Mouse (Mus musculus) brain, adult 2 months (tissue): Measurements from ENCODE around the gene Ilkap.

Source experiments
- DNase-seq: peaks from one replicate; pipeline ENCODE4 v3.0.0; 2011; ENCODE audit warnings: low read depth, low spot score

Ilkap gene

DNA sequence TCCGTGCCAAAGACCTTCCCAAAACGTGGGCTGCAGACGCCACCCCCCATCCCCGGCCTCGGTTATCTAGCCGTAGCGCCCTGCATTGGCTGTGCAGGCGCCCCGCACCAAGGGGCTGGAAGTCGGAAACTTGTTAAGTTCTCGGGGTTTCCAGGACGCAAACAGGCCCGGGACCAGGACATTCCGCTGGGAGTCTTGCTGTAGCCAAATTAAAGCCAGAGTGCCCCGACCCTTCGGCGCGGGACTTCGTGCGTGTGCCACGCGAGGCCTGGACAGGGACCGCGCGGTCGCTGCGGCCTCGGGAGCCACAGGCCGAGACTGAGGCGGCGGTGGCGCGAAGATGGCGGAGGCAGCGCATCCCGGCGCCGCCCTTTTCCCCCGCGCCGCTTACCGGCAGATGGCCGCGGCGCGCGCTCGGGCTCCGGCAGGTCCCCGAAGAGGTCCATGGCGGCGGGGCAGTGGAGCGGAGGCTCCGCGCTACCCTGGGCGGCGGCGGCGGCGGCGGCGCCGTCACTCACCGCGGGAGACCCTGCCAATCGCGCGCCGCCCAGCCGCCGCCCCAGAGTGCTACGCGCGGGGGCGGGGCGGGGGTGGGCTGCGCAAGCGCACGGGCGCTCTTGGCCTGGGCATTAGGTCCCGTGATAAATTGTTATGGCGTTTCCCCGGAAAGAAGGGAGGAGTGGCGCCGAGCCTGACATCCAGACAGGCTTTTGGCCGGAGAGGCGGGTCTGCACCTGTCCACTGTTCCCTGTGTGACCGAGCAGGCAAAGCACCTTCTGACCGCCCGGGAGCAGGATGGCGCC is at the start of gene Ilkap:
TSS of gene Ilkap (minus strand) at position 556 of the 803 bp plus-strand sequence.
- peak; percentile 94 for DNase-seq

DNA sequence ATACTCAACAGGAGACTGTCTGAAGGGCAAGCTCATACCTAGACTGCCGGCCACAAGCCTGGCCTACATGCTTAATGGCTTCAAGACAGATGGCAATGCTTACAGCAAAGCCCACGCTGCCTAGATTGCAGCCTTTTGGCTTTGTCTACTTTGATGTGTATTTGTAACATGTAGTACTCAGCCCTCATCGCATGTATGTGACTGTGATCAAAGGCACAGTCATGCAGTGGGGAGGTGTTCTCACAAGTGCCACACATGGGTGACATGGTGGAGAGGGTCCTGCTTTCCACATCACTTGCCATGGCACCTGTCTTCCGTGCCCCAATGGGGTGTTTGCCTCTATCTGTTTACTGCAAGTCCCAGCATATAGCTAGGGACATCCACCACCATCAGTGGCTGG is 47.9 kb upstream of the Ilkap start:
- DNase-seq = no peak

DNA sequence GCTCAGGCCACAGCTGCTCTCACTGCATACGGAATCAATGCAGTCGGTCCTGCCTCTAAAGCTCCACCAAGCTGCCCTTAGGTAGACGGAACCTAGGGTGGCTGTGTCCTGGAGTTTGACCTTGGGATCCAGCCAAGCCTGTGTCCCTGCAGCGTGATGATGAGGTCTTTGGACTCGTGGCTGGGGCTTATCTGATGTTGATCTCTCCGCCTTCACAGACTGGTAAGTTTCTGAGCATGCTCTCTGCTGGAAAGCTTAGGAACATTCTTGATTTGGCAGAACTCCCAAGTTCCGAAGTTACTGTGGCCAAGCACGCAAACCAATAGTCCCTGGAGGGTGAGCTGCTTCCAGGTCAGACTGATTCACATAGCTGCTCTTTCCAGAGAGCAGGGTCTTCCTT is 47.4 kb upstream of the Ilkap start:
- peak; percentile 63 for DNase-seq

DNA sequence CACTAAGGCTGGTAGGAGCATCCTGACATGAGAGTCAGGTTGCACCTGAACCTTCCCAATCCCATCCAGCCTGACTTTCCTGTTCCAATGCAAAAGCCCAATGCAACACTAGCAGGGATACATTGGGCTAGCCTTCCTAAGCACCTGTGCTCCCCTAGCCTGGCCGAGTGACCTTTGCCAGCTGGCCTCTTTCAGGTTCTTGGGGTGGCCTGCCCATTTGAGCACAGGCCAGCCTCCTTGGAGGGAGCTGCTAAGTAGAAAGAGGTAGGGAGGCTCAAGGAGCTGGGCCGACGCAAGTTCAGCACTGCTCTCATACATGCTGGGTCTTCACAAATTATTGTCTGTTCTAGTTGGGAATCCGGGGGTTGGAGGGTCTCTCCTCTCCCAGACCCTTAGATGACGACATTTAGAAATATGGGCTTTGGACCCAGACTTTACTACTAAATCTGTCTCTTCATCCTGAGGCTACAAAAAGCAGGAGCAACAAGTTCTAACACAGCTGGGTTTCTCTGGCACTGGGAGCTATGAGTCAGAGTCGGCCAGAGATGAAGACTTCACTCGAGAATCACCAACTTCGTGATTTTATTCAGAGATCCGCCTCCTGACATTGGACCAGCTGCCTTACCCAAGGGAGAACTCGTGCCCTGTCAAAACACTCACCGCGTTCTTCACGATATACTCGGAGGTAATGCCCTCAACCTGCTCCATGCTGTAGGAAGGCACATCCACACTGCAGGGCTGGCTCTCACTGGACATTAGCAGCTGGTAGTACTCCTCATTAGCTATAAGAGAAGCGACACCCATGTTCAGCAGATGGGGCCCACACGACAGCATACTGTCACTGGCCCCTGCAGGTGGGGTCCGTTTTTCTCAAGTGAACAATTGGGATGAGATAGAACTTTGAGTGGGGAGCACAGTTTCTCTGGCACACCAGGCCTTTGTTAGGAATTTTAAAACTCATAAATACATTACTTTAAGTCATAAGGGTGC is 46.5 kb upstream of the Ilkap start:
- DNase-seq = peak; percentile 82

DNA sequence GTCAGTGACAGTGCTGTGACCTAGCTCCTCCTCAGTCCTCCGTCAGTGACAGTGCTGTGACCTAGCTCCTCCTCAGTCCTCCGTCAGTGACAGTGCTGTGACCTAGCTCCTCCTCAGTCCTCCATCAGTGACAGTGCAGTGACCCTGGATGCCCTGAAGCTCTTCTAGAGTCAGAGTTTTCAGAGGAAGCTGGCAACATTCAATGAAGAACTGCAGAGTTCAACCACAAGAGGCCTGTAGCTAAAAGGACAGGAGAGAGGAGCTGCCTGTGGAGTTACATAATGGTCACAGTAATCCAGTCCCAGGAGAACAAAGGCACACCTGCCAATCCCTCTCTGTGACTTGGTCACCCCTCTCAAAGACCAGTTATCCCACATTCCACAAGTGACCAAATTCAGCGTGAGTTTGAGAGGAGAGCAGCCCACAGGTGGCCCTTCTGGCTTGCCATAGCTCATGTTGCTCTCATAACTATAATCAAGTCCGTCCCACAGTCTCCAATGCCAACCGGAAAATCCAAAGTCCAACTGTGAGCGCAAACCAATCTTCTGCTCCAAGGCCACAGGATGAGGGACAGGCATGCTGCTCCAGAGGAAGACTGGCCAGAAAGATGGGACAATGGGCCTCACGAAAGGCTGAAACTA is 43.9 kb upstream of the Ilkap start:
- DNase-seq = no peak

DNA sequence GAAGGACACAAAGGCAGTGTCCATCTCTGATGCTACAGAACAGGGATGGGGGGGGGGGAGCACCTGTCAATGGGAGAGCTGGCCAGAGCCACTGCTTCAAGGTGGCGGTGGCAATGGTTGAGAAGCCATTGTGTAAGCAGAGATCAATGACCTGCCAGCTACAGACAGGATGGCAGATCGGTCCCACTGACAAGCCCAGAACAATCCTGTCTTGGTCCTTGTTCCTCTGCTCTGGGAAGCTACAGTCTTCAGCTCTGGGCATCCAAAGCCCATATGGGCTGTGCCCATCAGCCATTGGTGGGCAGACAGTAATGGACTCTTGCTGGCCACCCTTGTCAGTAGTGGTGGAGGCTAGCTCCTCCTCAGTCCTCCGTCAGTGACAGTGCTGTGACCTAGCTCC is 43.2 kb upstream of the Ilkap start:
- DNase-seq = no peak

DNA sequence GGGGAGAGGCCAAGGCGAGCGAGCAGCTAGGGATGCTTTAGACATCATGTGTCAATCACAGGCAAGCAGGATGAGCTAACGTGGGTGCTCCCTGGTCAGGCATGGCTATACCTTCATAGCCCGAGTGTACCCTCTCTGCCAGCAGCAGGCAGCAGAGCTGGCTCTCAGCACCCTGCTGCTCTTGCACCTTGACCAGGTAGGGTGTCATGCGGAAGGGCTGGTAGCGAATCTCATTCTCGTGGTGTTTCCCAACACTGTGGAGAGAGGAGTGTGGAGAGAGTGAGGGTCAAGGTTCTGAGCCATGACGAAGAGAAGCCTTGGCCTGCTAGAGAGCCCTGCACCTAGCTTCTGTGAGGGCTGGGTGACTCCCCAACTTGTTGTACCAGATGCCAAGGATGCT is 41.2 kb upstream of the Ilkap start:
- DNase-seq = no peak

DNA sequence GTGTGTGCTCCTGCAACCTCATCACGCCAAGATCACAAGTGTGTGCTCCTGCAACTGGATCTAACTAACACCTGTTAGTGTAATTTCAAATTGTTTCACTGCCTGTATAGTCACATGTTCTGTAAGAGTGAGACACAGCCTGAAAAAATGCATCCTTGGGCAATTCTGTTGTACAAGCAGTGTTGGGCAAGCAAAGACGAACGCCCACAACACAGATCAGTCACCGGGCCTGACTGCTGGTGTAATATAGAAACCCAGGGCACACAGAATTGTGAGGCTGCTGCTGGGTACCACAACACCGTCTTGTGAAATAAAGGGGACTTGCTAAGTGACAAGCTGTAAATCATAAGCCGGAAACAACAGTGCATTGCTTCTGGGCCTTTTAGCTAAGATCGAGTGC is 39.0 kb upstream of the Ilkap start:
- DNase-seq = no peak

DNA sequence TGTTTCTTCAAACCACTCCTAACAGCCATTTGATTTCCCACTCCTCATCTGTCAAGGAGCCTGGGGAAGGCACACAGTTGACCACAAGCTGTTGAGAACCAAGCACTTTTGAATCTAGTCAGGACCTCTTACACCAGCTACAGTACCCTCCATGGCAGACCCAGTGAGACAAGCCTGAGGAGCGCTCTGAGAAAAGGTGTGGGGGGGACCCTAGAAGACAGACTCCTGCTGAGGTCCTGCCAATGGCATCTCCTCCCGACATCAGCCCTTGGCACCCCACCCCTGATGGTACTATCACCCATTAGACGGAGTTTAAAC is 38.4 kb upstream of the Ilkap start:
- no peak for DNase-seq

DNA sequence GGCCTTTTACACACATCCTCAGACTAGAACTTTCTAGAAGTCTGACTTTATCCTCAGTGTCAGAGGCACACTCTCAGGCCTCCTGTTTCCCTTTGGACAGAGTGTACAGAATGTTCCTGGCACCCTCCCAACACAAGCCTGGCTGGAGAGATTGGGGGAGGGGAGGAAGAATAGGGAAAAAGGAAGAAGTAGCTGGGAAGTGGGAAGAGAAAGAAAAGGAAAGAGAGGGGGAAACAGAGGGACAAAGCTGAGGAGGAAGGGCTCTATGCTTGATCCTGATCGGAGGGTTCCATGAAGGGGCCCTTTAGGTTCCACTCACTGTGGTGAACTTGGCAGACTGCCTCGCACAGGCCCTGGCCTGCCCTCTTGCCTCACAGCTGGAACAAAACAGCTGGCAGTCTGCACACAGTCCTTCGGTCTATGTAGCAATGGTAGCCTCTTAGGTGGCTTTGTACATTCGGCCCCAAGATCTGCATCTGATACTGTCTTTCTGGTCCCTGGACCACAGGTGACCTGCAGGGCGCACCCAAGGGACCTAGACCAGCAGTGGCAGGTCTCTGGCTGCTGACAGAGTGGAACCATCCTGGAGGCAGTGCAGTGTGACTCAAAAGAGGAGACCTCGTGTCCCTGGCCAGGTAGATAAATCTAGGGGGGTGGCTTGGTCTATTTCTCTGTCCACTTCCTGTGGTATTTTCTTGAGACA is 37.9 kb upstream of the Ilkap start:
- DNase-seq = peak; percentile 61

DNA sequence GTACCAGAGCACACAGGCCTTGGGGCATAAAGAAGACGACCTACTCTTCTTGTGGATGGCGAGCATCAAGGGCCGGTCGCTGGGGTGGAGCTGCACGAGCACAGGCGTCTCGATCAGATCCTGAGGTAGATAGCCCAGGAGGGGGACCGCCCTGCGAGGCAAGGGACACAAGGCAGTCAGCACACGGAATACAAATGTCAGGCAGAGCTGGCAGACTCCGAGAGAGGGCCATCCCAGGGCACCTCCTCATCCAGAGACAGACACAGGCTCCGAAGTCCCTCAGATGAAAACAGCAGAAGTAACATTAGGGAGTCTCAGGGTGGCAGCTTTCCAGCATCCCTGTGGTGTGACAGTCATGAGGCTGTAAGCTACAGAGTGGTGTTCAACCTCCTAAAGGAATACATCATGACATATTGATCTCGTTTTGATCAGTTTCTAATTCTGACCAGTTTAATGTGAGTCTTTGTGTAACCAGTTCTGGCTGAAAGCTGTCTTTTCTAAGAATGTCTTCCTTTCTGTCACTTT is 37.1 kb upstream of the Ilkap start:
- DNase-seq = peak; percentile 25

DNA sequence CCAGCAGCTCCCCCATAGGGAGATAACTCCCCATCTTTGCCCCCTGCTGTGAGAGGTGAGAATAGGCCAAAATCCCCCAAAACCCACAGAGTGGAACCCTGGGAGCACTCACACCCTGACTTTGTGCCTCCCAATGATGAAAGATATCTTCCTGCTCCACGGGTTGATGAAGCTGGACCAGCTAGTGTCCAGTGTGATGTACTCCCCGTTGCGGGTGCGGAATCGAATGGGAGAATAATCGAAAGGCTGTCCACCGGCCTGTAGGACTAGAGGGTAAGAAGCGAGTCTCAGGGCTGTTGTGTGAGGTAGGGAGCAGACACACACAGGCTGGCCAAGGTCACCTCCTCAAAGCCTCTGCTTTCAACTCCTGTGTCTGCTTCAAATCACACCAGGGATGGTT is 36.3 kb upstream of the Ilkap start:
- DNase-seq = no peak

DNA sequence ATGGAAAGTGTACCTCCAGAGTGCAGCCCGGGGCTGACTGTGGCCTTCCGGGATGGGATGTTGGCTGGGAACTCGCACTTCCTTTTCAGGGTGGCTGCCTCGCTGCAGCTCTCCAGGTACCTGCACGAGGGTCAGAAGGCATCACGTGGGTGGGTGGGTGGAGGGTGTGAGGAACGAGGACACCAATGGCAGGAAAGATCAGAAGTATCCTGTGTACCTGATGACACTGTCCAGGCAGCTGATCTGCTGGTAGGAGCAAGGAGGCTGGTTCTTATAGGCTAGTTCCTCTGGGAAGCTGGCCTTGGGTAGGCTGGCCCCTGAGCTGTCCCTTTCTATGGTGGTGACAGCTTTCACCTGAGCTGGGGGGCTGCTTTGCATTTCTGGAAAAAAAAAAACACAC is 32.1 kb upstream of the Ilkap start:
- DNase-seq = no peak

DNA sequence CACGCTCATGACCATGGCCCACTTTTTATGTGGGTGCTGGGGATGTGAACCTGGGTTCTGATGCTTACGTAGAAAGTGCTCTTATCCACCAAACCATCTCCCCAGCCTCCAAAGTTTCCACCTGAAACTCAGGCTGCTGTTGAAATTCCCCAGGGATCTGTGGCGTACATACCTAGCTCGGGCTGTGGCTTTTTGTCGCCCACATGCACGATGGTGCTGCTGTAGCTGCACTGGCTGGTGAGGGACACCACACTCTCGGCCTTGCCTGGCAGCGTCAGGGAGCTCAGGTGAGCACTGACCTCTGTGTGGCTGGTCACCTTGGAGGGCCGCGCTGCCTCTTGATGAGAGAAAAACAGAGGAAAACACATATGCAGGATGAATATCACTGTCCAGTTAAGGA is 30.6 kb upstream of the Ilkap start:
- DNase-seq = no peak

DNA sequence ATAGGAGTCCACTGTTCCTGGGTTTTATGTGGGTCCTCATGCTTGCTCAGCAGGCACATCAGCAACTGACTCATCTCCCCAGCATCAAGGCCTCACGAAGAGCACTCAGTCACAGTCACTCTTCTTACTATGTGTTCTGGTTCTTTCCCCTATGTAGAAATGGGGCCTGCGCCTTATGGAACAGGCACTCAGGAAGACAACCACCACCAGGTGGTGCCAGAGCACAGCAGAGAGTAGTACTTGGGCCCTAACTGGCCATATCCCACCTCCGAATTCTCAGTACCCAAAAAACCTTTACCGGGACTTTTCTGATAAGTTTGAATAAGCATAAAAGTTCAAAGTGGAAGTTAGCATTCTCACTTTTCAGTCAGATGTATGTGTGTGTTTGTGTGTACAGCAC is 30.0 kb upstream of the Ilkap start:
- peak; percentile 90 for DNase-seq

DNA sequence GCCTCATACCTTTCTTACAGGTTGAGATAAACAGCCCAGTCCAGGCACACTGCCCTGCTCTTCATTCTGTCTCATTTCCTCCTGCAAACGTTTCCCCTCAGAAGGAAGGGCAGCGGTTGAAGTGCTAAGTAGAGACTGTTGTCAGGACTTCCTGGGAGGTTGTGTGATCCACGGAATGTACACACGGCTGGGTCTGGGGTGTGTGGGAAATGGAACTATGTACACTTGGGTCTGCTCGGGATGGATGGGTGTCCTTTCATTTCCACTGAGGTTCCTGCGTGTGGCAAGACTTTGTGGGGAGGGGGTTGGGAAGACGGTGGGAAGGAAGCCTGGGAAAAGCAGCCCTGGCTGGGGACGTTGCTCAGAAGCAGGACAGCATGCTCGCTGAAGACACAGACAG is 27.8 kb upstream of the Ilkap start:
- DNase-seq = no peak

DNA sequence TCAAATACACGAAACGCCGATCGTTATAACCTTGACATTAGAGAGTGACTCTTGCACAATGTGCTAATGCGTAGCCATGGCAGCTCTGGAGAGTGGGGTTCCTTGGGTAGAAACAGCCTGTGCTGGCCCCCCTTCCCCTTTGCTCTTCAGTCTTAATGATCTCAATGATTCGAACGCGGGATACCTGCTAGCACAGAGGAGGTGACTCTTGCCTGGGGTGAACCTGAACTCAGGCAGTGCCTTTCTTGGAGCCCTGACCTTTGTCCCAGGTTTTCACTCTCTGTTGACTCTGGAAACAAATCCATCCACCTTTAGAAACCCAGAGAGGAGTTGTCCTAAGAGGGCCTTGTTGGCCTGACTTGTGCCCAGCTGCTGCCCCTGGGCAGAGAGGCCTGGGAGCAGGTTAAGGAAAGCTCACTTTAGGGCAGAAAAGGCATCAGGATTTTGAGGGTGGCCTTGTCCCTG is 22.0 kb upstream of the Ilkap start:
- DNase-seq = no peak

DNA sequence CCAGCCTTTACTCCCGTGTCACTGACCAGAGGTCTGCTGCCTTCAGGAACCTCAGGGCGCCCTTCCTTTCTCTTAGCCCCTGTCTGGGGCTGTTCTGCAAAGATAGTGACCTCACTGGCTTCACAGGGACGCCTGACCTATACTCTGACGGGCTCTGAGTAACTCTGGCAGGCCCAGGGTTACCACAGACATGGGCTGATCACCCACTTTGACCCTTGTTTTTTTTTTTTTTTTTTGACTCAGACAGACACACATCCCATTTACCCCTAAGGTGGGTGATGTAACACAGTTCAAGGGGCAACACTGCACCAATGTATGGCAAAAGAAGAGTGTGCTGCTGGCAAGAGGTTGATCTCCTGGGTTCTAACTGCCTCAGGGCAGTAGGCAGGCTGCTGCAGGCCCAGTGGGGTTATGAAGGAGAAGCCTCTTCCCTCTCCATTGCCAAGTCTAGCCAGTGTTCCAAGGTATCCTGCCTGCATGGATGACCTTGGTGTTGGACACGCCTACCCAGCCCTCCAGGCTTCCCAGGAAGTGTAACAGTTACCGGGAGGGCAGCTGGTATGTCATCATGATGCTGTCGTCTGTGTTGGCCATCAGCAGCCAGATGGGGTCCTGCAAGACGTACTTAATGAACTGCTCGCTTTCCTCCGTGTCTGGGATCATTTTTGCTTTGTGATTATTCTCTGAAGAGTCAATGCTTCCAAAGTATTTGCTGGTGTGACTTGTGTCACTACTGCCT is 21.4 kb upstream of the Ilkap start:
- DNase-seq = no peak

DNA sequence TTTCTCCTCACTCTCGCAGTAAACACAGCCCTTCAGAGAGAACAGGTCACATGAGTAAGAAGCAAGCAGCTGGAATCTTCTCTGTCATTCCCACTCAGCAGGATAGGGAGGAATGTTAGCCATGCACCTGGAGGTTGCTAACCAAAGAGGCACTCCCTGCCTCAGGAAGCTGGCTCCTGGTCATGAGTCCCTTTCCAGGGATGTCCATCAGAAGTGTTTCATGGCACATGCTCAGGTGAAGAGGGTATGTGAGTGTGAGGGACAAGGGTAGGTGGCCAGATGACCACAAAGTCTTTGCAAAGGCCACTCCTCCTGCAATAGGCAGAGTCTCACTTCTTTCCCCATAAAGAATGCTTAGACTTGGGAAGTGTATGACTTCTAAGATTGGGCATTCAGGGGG is 19.4 kb upstream of the Ilkap start:
- DNase-seq = no peak

DNA sequence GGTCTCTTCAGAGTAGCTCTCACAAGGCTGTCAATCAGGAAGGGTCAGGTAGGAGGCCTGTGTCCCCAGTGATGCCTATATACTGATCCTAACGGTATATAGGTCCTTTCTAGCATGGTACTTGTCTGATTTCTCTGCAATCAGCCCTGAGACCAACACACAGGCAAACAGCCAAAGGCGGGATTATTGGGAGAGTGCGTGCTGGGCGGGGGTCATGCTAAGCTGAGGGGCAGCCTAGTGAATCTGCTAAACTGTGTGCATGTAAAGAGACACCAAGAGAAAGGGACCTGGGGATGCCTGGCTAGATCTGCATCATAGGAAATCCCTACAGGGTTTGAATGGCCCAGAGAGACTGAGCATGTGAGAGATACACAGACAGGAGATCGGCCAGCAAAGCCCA is 16.7 kb upstream of the Ilkap start:
- DNase-seq = no peak

DNA sequence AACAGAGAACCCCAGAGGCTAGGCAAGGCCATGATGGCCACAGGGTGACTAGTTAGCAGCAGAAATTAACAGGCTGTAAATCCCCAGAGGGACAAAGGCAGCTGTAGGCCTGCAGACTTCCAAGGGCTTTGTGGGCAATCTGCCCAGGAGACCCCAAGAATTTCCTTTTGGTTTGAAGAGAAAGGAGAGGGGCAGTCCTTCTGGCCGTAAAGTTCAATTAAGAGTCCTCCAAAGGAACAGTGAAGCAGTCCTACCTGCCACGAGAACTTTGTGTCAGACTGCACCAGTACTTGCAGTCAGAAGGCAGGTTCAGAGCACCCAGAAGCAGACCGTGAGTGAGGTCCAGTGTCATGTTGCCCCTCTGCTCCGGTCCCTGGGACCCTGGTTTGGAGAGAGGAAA is 16.3 kb upstream of the Ilkap start:
- DNase-seq = no peak
